Mouse (Mus musculus): Measurements from ENCODE around the gene Tax1bp1.

Tax1bp1 gene

DNA sequence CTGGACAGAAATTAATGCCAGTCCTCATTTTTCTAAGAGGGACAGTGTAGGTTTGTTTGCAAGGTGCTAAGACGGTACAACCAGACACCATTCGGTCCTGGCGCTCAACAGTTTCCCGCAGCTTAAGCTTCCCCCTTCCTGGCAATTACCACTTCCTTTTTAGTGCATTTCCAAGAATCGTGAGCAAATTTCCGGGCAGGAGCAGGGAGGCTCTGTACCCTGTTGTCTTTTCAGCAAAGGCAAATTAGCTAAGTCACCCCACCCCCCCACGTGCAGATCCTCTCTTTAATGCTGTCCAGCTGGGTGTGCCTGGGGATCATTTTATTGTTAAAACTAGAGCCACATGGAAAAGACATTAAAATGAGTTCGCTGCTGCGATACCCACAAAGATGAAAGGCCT lies 88.7 kb downstream of the Tax1bp1 start:
- DNase-seq: peak; percentile 42

GRCm38 (mm10) chr6:52805237-52805856 lies 91.8 kb downstream of the Tax1bp1 start:
- no peak for DNase-seq
